Mouse (Mus musculus): ENCODE measurements around the gene Ocel1. TPM values are rescaled to one million over a fixed set of nuclear protein-coding genes. Genes with fewer than 3 reads are reported as not detected.
"Not testable (repeated sequence)": the region's sequence is repeated elsewhere in the genome, so short reads cannot be mapped to it uniquely, and the experiment has no call there.

The Ocel1 gene
- 10 to 100 TPM; 17.2 to 17.6 TPM for total RNA-seq (2021)
- long read RNA-seq, transcript Ocel1-202 (3 exons, 2,179 nt) = major isoform, 19 of 30 reads
- long read RNA-seq, partial matches to known transcripts = 1 of 30 reads
- long read RNA-seq, other reads (novel, unspliced or antisense) = 6 of 30 reads

- peak; percentile 94 to 97 for DNase-seq (ENCODE audit: low spot score in 2 of 2)
Observed at GRCm38 (mm10) chr8:71371236-71371848, at the start of gene Ocel1. TSS of gene Ocel1 (plus strand) at chr8:71371298.

GRCm38 (mm10) chr8:71322939-71323338, 48.2 kb upstream of the Ocel1 start:
- no peak for DNase-seq (ENCODE audit: low spot score in 2 of 2)

GRCm38 (mm10) chr8:71324848-71325247, 46.2 kb upstream of the Ocel1 start:
- peak in 1 of 2 experiments; percentile 27 for DNase-seq (ENCODE audit: low spot score in 2 of 2)

- not testable (repeated sequence) for DNase-seq (ENCODE audit: low spot score in 2 of 2)
Observed at GRCm38 (mm10) chr8:71337834-71338233, 33.3 kb upstream of the Ocel1 start.

GRCm38 (mm10) chr8:71340625-71341024, 30.5 kb upstream of the Ocel1 start:
- no peak for DNase-seq (ENCODE audit: low spot score in 2 of 2)

- no peak for DNase-seq (ENCODE audit: low spot score in 2 of 2)
Observed at GRCm38 (mm10) chr8:71346581-71346980, 24.5 kb upstream of the Ocel1 start.

GRCm38 (mm10) chr8:71351117-71351516, 20.0 kb upstream of the Ocel1 start:
- DNase-seq (ENCODE audit: low spot score in 2 of 2) = no peak

- DNase-seq (ENCODE audit: low spot score in 2 of 2) = no peak
Observed at GRCm38 (mm10) chr8:71351520-71351919, 19.6 kb upstream of the Ocel1 start.

GRCm38 (mm10) chr8:71358026-71358425, 13.1 kb upstream of the Ocel1 start:
- no peak for DNase-seq (ENCODE audit: low spot score in 2 of 2)

GRCm38 (mm10) chr8:71366771-71367528, 4.1 kb upstream of the Ocel1 start, which contains the start of gene Use1:
TSS of gene Use1 (plus strand) at chr8:71366848.
- peak; percentile 85 to 90 for DNase-seq (ENCODE audit: low spot score in 2 of 2)

GRCm38 (mm10) chr8:71367529-71368176, 3.4 kb upstream of the Ocel1 start:
- no peak for DNase-seq (ENCODE audit: low spot score in 2 of 2)

GRCm38 (mm10) chr8:71368366-71368765, 2.7 kb upstream of the Ocel1 start:
- no peak for DNase-seq (ENCODE audit: low spot score in 2 of 2)

GRCm38 (mm10) chr8:71369040-71369718, 1.9 kb upstream of the Ocel1 start:
- no peak for DNase-seq (ENCODE audit: low spot score in 2 of 2)

GRCm38 (mm10) chr8:71370711-71371235, 325 bp upstream of the Ocel1 start:
- no peak for DNase-seq (ENCODE audit: low spot score in 2 of 2)

GRCm38 (mm10) chr8:71372427-71372826, 1.3 kb downstream of the Ocel1 start:
- no peak for DNase-seq (ENCODE audit: low spot score in 2 of 2)

- DNase-seq (ENCODE audit: low spot score in 2 of 2) = no peak
Observed at GRCm38 (mm10) chr8:71373000-71373399, 1.9 kb downstream of the Ocel1 start.

- no peak for DNase-seq (ENCODE audit: low spot score in 2 of 2)
Observed at GRCm38 (mm10) chr8:71374616-71375206, 3.6 kb downstream of the Ocel1 start.

GRCm38 (mm10) chr8:71375581-71376422, 4.7 kb downstream of the Ocel1 start:
- DNase-seq (ENCODE audit: low spot score in 2 of 2) = peak; percentile 50 to 68

GRCm38 (mm10) chr8:71376423-71377030, 5.4 kb downstream of the Ocel1 start:
- DNase-seq (ENCODE audit: low spot score in 2 of 2) = no peak
